Mouse (Mus musculus) B cell, adult 2 months (primary cell): ENCODE results near the gene Gm7980.
"Not testable (repeated sequence)": the region's sequence is repeated elsewhere in the genome, so short reads cannot be mapped to it uniquely, and the experiment has no call there.

ENCODE experiments used
- DNase-seq, 2 experiments: peaks; one replicate each; pipeline ENCODE4 v3.0.0; 2022

The Gm7980 gene

GRCm38 (mm10) chr14:41907190-41907589 is at the start of gene Gm7980:
Gene Gm7980 (minus strand): TSS chr14:41907290.
- DNase-seq, result not testable (repeated sequence)

GRCm38 (mm10) chr14:41943695-41944094 is 36.6 kb upstream of the Gm7980 start, which contains the start of gene 1700024B05Rik:
Gene 1700024B05Rik (plus strand): TSS chr14:41943995.
- not testable (repeated sequence) for DNase-seq

- DNase-seq, result not testable (repeated sequence)
Measured at GRCm38 (mm10) chr14:41924649-41925048, 17.6 kb upstream of the Gm7980 start, which contains the start of gene 1700049E17Rik1. Gene 1700049E17Rik1 (plus strand): TSS chr14:41924949.
